35 mouse cellular contexts compared by ENCODE assay signal in the genomic region with DNA sequence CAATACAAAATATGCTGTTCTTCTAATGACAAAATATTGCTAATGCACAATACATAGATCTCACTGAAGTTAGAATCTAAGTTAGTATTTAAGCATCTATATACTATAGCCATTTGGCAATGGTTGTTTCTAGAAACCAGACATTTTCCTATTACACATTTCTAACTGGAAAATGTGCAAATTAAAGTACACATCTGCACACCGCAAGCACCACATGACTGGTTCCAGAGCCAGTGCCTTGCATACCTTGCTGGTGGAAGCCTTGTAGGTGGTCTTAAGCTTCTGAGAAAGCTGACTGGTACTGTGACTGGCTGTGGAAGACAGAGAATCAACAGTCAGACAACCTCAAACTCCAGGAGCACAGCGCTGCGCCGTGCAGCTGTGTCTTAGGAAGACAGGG.
"Had no signal": no experiment of that assay in that cellular context is flagged by ENCODE, and none has a peak within 500 bp of the region (broad histone marks: within the 10 kb centered on the region; RNA-seq: fewer than 3 reads in every experiment).

No protein-coding gene starts in this region.

- ATAC-seq: hindbrain, embryonic 16.5 days; hindbrain, postnatal 0 days; inflammation-experienced regulatory T-cells, adult 6 months; intestine, embryonic 15.5 days; intestine, postnatal 0 days had no signal

- H3K4me3 ChIP-seq: heart, embryonic 10.5 days; heart, embryonic 12.5 days; heart, embryonic 13.5 days; heart, embryonic 15.5 days; hindbrain, embryonic 10.5 days; hindbrain, embryonic 12.5 days; hindbrain, embryonic 13.5 days; hindbrain, embryonic 15.5 days; intestine, embryonic 15.5 days; kidney, embryonic 15.5 days; layer of hippocampus, adult 2 months; left cerebral cortex, adult 2 months had no signal

- H3K9ac ChIP-seq: heart, embryonic 12.5 days; heart, embryonic 13.5 days; heart, embryonic 15.5 days; hindbrain, embryonic 12.5 days; hindbrain, embryonic 13.5 days; hindbrain, embryonic 14.5 days; hindbrain, embryonic 15.5 days; intestine, embryonic 15.5 days; kidney, embryonic 15.5 days had no signal

- H3K9me3 ChIP-seq: heart, embryonic 10.5 days; heart, embryonic 12.5 days; heart, embryonic 13.5 days; heart, embryonic 15.5 days; hindbrain, embryonic 10.5 days; hindbrain, embryonic 12.5 days; hindbrain, embryonic 13.5 days; hindbrain, embryonic 15.5 days; intestine, embryonic 15.5 days; kidney, embryonic 15.5 days had no signal

- H3K4me2 ChIP-seq: heart, embryonic 11.5 days; heart, embryonic 12.5 days; heart, embryonic 13.5 days; heart, embryonic 15.5 days; hindbrain, embryonic 12.5 days; hindbrain, embryonic 13.5 days; hindbrain, embryonic 14.5 days; hindbrain, embryonic 15.5 days; intestine, embryonic 15.5 days; kidney, embryonic 15.5 days had no signal

- H3K4me1 ChIP-seq: heart, embryonic 10.5 days; hindbrain, embryonic 10.5 days; hindbrain, embryonic 12.5 days; hindbrain, embryonic 13.5 days; hindbrain, embryonic 15.5 days; intestine, embryonic 15.5 days; kidney, embryonic 15.5 days had no signal

- H3K27me3 ChIP-seq: heart, embryonic 12.5 days; heart, embryonic 13.5 days; heart, embryonic 15.5 days; hindbrain, embryonic 12.5 days; hindbrain, embryonic 13.5 days; hindbrain, embryonic 15.5 days; intestine, embryonic 15.5 days; kidney, embryonic 15.5 days had no signal

- DNase-seq: heart, postnatal 10 days; heart, postnatal 14 days; heart, postnatal 36 days; heart, postnatal 4 days; kidney, adult 11 months; kidney, adult 18-20 months; kidney, adult 2 months; kidney, adult 8-10 months; kidney, adult 9 months; kidney, postnatal 10 days; kidney, postnatal 14 days; kidney, postnatal 25 days; kidney, postnatal 36 days; kidney, postnatal 4 days; layer of hippocampus, adult 9-11 months; layer of hippocampus, postnatal 36 days had no signal

- H3K27ac ChIP-seq: heart, embryonic 10.5 days; heart, embryonic 13.5 days; heart, embryonic 15.5 days; hindbrain, embryonic 10.5 days; hindbrain, embryonic 12.5 days; hindbrain, embryonic 13.5 days; hindbrain, embryonic 14.5 days; hindbrain, embryonic 15.5 days; hindbrain, postnatal 0 days; intestine, embryonic 15.5 days; kidney, embryonic 15.5 days; kidney, postnatal 0 days; layer of hippocampus, adult 2 months; left cerebral cortex, adult 2 months had no signal
